Mouse (Mus musculus): ENCODE measurements around the gene Tmc8.

GRCm38 (mm10) chr11:117838572-117838971, 56.7 kb downstream of the Tmc8 start:
- TF ChIP-seq CTCF (IDR thresholded peaks at IDR 0.05; ENCODE audit: low read depth, low read length) (no peak), EP300 (IDR thresholded peaks at IDR 0.05; ENCODE audit: insufficient read depth, low read depth, low read length) (0 out of 2 replicates have a peak, but pooled peaks have one; percentile 40), POLR2A (IDR thresholded peaks at IDR 0.05; ENCODE audit: insufficient read depth, low read length) (no peak)

Measured in ES-Bruce4 (cell line).